Mouse (Mus musculus) 416B (cell line): ENCODE measurements at regions not wholly inside any gene's neighbourhood (a gene's known extent, or its start where the extent isn't known, plus 50 kb on each side); places are given as distances from the start of the nearest gene placed in this dataset.

Experiments
- DNase-seq: peaks from one replicate; pipeline ENCODE4 v3.0.0; 2011; ENCODE audit warnings: low read depth

DNA sequence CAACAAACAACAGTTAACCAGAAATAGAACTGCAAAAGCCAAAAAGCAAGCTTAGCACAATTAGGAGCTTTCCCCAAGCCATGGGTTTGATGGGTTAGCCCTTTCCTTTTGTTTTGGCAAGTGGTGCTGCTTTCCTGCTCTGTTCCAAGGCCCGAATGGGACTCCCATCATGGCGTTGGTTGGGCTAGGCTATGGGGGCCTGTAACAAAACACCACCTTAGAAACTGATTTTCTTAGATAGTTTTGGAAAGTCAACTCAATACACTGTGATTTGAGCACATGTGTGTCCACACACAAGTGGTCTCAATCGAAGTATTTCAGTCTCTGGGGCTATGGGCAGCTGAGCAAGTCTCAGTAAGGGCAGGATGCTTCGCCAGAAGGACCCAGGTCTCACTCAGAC is 470.5 kb upstream of the Kif2a start:
- no peak for DNase-seq

DNA sequence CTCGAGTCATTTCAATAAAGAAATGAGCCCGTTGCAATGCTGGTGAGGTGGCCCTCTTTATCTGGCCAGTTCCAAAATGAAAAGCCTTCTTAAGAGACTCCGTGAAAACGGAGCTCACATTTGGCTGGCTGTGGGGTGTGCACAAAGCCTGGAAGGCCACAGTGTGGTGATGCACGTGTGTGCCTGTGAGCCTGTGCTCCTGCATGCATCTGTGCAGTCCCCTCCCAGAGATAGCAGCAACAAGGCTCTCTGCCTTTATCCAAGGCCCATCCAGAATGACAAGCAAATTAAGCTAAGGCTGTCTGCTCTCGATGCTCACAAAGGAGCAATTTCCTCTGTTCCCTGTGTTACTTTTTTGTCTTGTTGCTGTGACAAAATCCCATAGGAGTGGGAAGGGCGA is 469.5 kb upstream of the Kif2a start:
- DNase-seq, result no peak

DNA sequence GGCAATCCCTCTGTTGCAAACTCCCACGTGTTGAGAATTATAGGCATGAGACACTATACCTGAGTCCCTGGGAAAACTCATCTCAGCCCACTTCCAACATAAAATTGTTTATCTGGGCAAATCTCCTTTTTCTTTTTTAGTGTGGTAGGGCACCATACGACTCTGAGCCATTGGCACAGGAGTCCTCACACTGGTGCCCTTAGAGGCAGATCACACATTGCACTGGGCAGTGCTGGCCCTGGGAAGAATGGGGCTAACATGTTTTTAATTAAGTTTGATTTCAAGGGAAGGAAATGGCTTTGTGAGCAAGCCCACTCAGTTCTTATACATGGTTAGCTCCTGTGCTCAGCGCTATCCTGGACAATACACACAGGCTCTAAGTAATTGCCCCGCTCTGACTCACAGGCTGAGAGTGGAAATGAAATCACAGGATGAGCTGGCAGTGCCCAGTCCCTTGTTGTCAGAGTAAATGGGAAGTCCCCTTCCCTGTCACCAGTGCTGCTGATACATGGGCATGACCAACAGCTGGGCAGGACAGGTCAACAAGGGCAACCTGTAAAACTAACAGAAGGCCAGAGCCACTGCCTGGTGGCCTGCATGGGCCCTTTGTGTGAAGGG is 463.6 kb upstream of the Kif2a start:
- DNase-seq, result peak; percentile 53

DNA sequence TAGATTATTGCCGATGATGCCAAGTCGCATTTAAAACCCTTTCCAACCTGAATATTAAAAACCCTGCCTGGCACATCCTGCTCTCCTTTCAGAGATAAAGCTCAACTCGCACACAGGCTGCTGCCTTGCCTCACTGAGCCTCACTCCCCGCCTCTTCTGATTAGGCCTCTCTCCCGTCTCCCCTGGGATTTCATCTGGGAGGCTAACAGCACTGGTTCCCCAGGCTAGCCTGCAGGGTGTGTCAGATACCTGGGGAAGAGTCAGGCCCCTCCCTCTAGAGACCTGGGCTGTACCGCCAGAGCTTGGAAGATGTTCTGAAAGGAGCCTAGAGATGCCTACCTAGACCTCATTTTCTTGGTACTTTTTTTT is 462.7 kb upstream of the Kif2a start:
- DNase-seq, result no peak

DNA sequence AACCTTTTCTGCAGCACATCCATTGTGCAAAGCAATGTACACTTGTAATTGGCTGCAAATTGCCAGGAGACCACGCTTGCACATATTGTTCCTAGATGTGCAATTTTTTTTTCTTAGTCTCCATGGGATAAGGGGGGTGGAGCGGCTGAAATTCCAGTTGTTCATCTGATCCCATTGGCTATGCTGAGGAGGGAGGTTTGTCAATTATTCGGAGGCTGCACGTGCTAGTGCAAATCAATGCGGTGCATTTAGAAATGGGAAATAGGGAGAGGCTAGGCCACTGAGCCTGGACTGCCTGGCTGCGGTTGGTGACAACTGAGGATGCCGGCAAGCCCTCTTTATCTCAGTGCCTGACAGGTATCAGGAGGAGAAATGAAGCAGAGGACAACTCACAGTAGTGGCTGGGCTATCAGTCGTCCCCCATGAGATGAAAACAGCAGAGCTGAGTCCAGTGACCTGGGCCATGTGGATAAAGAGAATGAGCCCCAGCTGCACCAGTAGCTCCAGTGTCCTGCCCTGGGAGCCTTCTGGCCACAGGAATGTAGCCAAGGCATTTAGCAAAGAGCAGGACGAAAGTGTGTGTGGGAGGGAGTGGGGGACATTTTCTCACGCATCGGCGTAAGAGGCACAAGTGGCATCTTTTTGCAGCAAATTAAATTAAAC is 462.2 kb upstream of the Kif2a start:
- no peak for DNase-seq

DNA sequence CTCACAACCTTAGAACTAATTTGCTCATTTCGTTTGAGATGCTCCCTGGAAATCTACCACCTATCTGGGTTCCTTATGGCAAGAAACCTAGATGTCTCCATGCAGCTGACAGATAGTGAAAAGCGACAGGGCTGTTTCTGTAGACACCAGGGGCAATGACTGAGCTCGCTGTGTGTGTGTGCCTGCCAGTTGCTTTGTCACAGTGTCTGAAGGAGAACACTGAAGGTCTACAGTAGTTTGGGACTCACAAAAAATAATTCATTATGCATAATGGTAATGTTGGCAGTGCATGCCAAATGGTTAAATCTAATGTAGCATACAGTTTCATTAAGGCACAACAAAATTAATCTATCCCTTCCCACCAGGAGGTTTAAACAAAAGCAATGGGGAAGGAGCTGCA is 453.2 kb upstream of the Kif2a start:
- no peak for DNase-seq

DNA sequence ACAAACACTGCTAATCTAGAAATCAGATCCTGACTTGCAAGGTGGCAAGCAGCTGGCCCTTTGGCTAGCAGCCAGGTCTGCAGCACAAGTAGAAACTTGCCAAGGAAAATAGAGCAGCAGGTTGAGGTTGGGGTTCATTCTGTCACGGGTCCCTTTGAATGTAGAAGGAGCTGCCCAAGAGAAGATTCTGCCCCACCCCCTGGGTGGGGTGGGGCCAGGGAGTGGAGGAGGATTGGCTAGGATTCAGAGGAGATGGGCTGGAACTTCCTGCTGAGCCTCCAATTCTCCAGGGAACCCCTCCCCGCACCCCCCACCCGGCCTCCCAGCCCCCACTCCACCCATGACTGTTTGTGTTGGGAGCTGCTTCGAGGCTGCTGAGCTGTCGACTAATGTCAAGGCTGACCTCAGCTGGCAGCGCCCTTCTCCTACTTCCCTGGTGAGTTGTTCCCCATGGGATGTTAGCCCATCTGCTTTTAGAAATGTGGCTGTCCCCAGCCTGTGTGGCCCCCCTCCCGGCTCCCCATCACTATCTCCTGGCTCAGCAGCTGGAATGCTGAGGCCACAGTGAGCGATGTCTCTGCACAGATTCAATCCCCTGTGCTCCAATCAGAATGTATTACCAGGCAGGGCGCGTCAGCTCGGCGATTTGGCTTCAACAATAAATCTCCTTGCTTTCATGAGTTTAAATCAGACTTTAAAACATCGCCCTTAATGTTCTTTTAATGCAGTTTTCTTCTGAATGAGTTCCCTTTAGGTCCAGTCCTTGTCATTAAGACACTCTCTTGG is 447.8 kb upstream of the Kif2a start:
- DNase-seq, result peak; percentile 11

DNA sequence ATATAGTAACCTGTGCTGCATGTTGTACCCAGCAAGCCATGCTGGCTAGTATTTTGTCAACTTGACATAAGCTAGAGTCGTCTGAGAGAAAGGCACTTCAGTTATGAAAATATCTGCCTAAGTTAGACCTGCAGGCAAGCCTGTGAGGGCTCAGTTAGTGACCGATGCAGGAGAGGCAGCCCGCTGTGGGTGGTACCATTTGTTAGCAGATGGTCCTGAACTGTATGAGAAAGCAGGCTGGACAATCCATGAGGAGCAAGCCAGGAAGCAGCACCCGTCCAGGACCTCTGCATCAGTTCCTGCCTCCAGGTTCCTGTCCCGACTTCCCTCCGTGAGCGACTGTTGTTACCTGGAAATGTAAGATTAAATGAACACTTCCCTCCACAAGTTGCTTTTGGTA is 440.9 kb upstream of the Kif2a start:
- no peak for DNase-seq

DNA sequence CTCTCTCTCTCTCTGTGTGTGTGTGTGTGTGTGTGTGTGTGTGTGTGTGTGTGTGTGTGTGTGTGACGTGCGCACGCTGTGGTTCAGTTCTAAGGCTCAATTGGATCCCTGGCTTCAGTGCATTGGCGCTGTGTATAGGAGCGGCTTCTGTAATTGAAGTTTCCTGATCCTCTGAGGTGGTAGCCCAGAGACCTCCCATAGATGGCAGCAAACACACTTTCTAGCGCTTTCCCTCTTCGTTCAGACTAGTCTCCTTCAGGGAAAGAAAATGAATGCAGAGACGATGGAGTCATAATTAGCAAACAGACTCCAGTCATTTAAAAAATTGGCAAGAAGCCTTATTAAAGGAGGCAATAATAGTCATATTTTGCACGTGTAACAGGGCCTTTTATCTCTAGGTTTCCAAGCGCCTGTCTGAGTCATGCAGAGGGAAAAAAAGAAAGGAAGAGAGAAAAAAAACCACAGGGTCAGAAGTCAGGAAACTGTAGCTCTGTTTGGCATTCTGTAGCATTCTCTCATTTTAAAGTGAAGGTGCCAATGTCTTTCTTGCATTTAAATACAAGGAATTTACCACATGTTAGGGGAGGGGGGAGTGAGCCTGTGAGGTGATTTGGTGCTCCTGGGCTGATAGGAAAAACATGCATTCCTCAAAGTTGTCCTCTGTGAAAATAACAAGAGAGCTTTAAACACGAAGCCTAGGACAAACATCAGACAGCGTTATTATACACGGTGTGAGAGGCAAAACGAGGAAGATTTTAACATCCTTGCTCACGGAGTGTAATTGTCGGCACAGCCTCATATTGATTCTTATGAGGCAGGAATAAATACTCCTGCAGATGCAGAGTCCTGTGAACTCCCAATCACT is 439.4 kb upstream of the Kif2a start:
- peak; percentile 79 for DNase-seq

DNA sequence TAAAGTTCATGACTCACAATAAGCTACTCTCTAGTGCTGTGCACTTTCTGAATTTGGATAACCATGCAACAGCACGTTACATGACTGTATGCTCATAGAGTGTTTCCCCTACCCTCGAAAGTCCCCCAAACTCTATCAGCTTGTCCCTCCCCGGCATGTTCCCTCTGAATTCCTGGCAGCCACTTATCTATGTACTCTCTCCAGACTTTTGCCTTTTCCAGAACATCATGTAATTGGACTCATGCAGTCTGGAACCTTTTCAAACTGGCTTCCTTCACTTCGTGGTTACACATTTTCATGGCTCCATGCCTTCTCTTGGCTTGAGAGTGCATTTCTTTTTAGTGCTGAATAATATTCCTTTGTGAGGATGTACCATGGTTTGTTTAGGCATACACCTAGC is 436.8 kb upstream of the Kif2a start:
- DNase-seq, result no peak

DNA sequence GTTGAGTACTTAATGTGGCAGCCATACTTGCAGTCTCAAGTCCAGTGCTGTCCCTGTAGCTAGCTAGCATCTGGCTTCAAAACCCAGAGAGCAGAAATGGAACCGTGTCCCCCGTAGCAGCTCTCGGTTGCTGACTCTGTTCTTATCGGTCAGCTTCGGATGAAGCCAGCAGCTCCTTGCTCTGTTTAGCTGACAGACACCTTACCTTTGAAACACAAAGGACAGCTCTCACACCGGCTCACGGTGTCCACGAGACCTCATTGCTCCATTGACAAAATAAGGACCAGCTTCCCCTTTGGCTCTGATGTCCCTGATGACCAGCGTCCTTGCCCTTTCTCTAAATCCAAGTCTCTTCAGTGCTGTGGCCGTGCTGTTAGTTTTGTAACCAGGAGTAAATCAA is 435.3 kb upstream of the Kif2a start:
- no peak for DNase-seq

DNA sequence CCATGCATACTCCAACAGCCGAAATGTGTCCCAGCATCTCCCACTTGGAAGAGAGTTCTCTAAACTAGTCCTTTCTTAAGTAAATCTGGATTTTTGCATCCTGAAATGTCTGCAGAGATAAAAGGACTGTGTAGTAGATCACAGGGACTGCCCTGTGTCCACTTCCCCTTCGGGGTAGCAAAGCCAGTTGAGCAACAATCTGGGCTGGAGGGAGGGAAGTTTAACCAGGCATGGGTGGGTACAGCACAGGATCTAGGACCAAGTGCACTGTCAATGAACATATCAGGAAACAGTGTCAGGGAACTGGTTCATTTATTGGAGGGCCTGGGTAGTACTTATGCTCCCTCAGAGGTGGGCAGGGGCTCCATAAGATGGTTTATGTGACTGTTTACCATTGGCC is 434.5 kb upstream of the Kif2a start:
- DNase-seq, result no peak

DNA sequence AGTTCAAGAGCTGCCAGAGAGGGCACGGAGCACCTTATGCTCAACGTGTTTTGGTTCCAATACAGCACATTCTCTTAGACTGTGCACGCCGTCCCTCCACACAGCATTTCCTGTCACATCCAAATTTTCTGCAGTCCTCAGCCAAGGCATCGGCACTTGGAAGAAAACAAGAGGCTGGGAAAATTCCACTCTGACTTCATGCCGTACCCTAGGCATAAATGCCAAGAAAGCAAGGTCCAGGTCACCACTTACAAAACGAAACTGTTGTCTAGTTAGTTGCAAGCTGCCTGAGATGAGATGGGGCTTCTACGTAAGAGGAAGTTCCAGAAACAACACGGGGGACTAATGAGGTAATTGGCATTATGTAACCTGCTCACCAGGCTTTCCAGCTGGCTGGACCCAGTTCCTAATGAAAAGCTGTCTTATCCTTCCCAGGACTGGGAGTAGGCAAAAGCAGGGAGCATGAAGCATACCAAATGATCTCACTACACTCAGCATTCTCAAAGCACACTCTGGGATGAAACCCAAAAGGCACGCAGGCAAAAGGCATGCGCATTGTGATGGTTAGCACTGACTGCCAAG is 427.8 kb upstream of the Kif2a start:
- peak; percentile 22 for DNase-seq

DNA sequence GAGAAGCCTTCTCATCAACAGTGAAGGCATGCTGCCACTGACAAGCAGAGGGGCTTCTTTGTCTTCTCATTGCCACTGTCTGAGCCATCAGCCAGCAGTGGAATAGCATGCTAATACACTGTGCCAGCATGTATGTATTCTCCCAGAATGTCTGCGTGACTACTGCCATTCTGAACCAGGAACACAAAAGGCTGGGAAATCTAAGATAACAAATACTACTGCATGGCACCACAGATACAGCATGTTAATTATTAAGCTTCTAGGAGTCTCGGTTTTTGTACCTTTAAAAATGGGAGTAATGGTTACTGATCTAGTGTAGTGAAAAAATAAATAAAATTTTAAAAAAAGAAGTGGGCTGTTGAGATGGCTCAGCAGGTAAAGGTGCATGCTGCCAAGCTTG is 425.9 kb upstream of the Kif2a start:
- DNase-seq, result no peak

DNA sequence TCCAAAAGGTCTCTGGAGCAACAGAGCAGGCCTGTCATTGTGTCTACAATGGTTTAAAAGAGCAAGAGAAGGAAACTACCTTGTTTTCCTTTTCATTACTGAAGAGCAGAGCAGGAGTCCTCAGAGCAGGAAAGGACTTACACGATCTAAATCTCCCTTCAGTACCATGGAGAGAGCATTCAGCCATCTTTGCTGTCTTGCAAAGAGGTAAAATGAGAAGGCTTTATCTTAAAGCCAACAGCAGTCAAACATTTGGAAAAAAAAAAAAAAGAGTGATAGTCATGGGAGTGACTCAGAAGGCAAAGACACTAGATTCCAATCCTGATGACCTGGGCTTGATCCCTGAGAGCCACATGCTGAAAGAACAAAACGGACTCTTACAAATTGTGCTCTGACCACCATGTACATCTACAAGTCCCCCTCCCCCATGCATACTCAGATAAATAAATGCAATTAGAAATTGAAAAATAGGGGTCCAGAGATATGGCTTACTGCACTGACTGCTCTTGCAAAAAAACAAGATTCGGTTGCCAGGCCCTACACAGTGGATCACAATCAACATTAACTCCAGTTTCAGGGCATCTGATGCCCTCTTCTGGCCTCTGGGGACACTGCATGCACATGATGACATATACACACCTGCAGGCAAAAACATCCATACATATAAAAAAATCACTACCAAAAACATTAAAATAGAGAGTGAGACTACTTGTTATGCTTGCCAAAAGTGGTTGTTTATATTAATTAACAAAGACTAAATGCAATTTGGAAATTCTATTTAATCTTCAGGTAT is 397.6 kb upstream of the Kif2a start:
- peak; percentile 63 for DNase-seq

DNA sequence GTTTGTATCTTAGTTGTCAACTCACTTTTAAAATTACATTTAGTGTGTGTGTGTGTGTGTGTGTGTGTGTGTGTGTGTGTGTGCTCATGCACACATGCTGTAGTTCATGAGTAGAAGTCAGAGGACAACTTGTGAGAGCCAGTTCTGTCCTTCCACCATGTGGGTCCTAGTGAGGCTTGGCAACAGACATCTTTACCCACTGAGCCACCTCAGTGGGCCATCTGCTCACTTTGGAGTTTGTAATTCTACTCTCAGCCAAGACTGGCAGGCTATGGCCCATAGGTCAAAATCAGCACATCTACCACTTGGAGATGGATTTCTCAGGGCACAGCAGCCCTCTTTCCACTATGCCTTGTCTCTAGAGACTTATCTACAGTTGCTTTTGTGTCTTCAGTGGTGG is 388.3 kb upstream of the Kif2a start:
- DNase-seq, result no peak

DNA sequence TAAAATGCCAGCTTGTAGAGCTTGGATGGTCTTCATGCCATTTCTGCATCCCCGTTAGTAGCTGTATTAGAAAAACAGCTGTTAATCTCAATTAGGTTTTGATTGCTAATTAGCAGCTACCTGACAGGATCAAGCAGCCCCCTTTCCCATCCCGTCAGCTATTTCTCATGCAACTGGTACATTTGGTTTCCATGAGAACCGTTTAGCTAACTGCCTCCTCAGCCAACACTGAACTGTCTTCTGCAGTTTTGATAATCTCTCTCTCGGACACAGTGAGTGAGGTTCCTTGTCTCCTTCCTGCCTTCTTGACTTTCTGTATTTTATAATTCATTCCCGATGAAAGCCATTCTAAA is 385.7 kb upstream of the Kif2a start:
- DNase-seq, result no peak

DNA sequence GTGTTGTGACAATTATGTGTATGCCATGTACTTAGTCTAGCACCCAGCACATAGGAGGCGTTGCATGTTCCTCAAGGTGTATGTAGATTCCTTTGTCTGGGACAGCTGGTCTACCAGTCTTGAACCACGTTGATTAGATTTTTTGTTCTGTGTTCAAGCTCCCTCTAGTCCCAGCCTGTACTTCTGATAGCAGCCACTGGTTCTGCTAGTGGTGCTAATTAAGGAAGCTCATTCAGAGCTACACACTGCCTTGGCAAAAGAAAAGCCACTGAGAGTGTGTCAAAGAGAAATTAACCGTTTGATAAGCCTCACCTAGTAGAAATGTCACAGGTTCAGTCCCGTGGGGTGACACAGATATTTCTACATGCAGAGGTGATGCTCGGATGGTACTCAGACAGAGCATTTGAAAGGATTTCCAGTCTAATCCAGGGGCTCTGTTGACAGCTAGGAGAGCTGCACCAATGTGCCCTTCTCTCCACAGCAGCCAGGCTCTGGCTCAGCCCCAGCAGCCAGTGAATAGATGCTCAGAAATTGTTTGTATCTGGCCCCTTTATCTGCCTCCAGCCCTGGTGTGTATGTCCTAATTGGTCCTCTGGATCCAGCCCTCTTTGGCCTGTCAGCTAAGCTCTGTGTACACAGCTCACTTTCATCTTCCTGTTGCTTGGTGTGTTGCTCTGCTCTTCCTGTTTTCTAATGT is 385.2 kb upstream of the Kif2a start:
- no peak for DNase-seq

DNA sequence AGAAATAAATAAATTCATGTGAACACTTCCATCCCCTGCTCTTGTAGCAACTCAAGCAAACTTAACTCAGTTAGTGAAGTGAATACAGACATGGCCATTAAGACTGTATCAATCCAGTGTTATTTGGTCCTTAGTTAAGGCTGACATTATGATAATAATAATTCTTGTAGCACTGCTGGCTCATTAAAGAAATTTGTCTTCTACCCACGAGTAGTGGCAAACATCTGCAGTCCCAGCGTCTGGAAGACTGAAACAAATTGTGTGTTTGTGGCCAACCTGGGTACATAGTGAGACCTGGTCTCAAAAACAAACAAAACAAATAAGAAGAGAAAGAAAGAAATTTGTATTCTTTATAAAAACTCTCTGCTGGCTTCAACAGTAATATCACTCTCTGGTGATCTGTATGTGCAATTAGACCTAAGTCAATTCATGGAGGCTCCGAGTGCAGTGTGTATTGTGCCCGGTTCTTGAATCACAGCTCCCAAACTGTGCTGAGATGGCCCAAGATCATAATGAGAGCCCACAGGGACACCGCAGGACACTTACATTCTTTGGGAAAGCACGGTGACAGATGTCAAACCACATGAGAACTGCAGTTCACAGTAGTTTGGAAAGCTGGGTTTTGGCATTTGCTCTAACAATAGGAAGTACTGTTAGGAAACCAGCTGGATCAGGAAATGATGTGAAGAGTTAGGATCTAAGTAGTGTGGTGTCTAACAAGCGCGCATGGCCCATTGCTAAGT is 376.9 kb upstream of the Kif2a start:
- DNase-seq, result no peak

DNA sequence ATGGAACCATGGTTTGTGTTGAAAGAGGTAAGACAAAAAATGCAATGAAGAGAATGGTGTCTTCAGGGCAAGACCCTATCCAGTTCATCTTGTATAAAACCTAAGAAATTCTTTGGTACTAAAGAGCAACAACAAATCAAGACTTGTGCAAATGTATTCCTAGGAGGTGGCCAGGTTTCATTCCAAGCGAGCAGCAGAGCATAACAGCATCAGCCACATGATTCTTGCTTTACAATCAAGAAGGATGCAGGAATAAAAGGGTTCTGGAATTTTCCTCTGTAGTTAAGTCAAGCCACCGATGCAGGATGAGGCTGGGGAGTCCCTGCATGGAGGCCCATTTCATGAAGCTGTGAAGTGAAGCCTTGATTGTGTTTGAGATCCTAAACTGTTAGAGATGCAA is 374.1 kb upstream of the Kif2a start:
- DNase-seq, result no peak
